Mouse (Mus musculus) E14TG2a.4 (cell line): ENCODE data around the gene Rhog.

Source experiments
- CTCF ChIP-seq: conservative IDR thresholded peaks from 2 replicates; pipeline ENCODE4 v1.5.1; 2014; ENCODE audit warnings: low read length
- POU5F1 ChIP-seq: IDR thresholded peaks from 2 replicates; pipeline ENCODE4 v1.6.1; 2014; ENCODE audit warnings: low read length, borderline replicate concordance

DNA sequence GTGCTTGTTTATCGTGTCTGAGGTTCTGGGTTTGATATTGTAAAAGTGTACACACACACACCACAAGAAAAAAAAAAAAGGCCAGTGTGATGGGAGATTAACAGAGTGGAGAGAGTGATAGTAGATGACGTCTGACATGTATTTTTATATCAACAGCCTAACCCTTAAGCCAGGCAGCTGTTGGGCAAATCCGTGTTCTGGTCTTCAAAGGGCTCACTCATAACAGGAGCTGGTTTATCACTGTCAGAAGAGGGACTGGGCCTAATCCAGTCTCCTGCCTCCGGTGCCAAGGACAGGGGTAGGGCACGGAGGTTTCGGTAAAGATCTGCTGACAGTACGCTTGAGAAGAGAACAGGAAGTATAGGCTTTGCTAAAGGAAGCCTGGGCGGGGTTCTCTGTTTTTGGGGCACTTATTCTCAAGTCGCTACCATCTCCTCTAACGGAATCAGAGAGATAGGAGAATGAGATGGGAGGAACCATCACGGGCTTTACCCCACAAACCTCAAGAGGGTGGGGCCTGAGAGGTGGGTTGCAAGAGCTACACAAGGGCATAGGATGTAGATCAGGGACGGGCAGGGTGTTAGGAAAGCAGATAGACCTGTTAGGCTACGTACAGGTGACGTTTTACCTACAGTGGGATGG lies 10.7 kb upstream of the Rhog start:
- no peak for TF ChIP-seq CTCF
- no peak for TF ChIP-seq POU5F1
